Mouse (Mus musculus): ENCODE results near the gene Ntmt1. TPM values are rescaled to one million over a fixed set of nuclear protein-coding genes. Genes with fewer than 3 reads are reported as not detected.

The Ntmt1 gene
- polyA plus RNA-seq, 1 experiment = 36.9 TPM

DNA sequence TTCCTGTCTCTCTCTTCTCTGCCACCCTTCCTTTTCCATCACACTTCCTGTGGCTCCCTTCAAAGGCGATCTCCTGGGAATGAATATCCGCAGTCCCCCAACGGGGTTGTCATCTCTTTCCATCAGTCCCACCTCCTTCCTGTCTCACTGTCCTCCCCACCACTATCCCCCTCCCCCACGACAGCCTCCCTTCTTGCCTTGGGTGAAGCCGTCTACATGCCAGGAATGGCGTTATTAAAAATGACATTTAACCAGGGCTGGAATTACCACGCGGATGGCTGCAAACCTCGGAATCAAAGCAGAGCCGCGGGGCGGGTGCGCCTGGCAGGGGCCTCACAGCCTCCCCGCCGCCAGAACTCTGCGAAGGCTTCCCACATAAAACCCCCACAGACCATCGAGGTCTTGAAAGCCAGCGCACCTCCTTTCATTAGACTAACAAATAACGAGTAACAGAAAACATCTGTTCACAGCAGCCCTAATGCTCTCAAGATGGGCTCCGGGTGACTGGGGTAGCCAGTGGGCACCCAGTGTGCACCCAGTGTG, 45.2 kb downstream of the Ntmt1 start:
- Histone ChIP-seq H3K4me1 (peaks cover 11% of the 10 kb centered on the region), H3K36me3 (replicated peaks; ENCODE audit: low read length) (no peaks in the 10 kb centered on the region), H3K4me3 (replicated peaks) (no peak overlapping the region), H3K27me3 (replicated peaks) (peaks cover 88% of the 10 kb centered on the region), H3K9me3 (no peaks in the 10 kb centered on the region)
- TF ChIP-seq GATA1 (IDR thresholded peaks at IDR 0.05; ENCODE audit: borderline replicate concordance, low read length) (no peak), FLI1 (IDR thresholded peaks at IDR 0.05; ENCODE audit: low read length) (no peak)

DNA sequence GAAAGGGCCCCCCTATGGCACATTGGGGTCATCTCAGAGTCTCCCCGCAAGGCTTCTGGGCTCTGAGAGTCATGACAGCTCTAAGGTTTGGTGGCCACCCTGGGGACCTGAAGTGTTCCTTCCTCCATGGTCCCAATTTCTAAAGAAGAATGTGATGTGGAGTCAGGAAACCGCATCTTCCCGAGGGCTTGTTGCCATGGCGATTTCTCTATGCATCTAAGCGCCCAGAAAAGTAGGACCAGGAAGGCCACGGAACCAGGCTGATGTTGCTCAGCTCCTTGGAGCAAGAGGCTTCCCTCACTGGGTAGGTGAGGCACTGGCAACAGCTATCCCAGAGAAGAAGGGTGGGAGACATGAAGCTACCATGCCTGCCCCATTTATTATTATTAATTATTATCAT, 49.5 kb downstream of the Ntmt1 start:
- Histone ChIP-seq H3K36me3 (replicated peaks; ENCODE audit: low read length) (no peaks in the 10 kb centered on the region), H3K9me3 (no peaks in the 10 kb centered on the region), H3K27me3 (replicated peaks) (peaks cover 83% of the 10 kb centered on the region), H3K4me1 (peaks cover 11% of the 10 kb centered on the region), H3K4me3 (replicated peaks) (no peak overlapping the region)
- no peak for TF ChIP-seq GATA1 (IDR thresholded peaks at IDR 0.05; ENCODE audit: borderline replicate concordance, low read length)
- TF ChIP-seq FLI1 (IDR thresholded peaks at IDR 0.05; ENCODE audit: low read length) = no peak

GRCm38 (mm10) chr2:30859782-30860181, 52.2 kb downstream of the Ntmt1 start:
- Histone ChIP-seq H3K27me3 (replicated peaks) (peaks cover 84% of the 10 kb centered on the region), H3K9me3 (no peaks in the 10 kb centered on the region)
- no peak for TF ChIP-seq FLI1 (IDR thresholded peaks at IDR 0.05; ENCODE audit: low read length)
- TF ChIP-seq GATA1 (IDR thresholded peaks at IDR 0.05; ENCODE audit: borderline replicate concordance, low read length) = no peak

GRCm38 (mm10) chr2:30862081-30862480, 54.5 kb downstream of the Ntmt1 start:
- Histone ChIP-seq H3K4me3 (replicated peaks) (no peak overlapping the region), H3K4me1 (peaks cover 6% of the 10 kb centered on the region), H3K27me3 (replicated peaks) (peaks cover 87% of the 10 kb centered on the region), H3K9me3 (no peaks in the 10 kb centered on the region), H3K36me3 (replicated peaks; ENCODE audit: low read length) (no peaks in the 10 kb centered on the region)
- no peak for TF ChIP-seq GATA1 (IDR thresholded peaks at IDR 0.05; ENCODE audit: borderline replicate concordance, low read length)
- no peak for TF ChIP-seq FLI1 (IDR thresholded peaks at IDR 0.05; ENCODE audit: low read length)

More at GRCm38 (mm10) chr2:30859782-30860181, 52.2 kb downstream of the Ntmt1 start:
- Histone ChIP-seq H3K36me3 (replicated peaks; ENCODE audit: low read length) (no peaks in the 10 kb centered on the region), H3K4me3 (replicated peaks) (no peak overlapping the region), H3K4me1 (peaks cover 2% of the 10 kb centered on the region)

GRCm38 (mm10) chr2:30863574-30863973, 55.9 kb downstream of the Ntmt1 start:
- peaks cover 82% of the 10 kb centered on the region for H3K27me3 ChIP-seq (replicated peaks)
- TF ChIP-seq GATA1 (IDR thresholded peaks at IDR 0.05; ENCODE audit: borderline replicate concordance, low read length) (no peak), FLI1 (IDR thresholded peaks at IDR 0.05; ENCODE audit: low read length) (no peak)

GRCm38 (mm10) chr2:30864968-30865381, 57.3 kb downstream of the Ntmt1 start:
- Histone ChIP-seq H3K27me3 (replicated peaks) (peaks cover 80% of the 10 kb centered on the region), H3K9me3 (no peaks in the 10 kb centered on the region), H3K4me1 (peaks cover 6% of the 10 kb centered on the region), H3K36me3 (replicated peaks; ENCODE audit: low read length) (no peaks in the 10 kb centered on the region), H3K4me3 (replicated peaks) (peak overlapping the region; percentile 18)
- TF ChIP-seq GATA1 (IDR thresholded peaks at IDR 0.05; ENCODE audit: borderline replicate concordance, low read length) (no peak), FLI1 (IDR thresholded peaks at IDR 0.05; ENCODE audit: low read length) (no peak)

More at GRCm38 (mm10) chr2:30863574-30863973, 55.9 kb downstream of the Ntmt1 start:
- Histone ChIP-seq H3K36me3 (replicated peaks; ENCODE audit: low read length) (no peaks in the 10 kb centered on the region), H3K4me1 (peaks cover 6% of the 10 kb centered on the region), H3K9me3 (no peaks in the 10 kb centered on the region), H3K4me3 (replicated peaks) (no peak overlapping the region)

DNA sequence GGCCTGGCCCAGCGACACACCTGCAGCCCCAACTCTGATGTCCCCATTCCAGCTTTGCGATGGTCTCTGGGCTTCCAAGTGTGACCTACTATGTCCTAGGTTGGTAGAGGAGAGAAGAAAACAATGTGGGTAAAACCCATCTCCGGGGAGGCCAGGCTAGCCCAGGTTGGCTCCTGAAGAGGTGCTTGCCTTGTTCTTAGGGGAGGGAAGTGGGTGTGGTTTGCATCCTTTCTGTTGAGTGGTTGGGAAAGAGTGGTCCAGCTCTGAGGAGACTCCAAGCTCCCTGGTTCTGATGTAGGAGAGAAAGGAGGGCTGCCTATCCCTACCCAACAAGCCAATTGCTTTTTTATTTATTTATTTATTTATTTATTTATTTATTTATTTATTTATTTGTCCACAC, 57.8 kb downstream of the Ntmt1 start:
- Histone ChIP-seq H3K9me3 (no peaks in the 10 kb centered on the region), H3K27me3 (replicated peaks) (peaks cover 84% of the 10 kb centered on the region), H3K36me3 (replicated peaks; ENCODE audit: low read length) (no peaks in the 10 kb centered on the region), H3K4me1 (peaks cover 6% of the 10 kb centered on the region), H3K4me3 (replicated peaks) (no peak overlapping the region)
- TF ChIP-seq FLI1 (IDR thresholded peaks at IDR 0.05; ENCODE audit: low read length) (no peak), GATA1 (IDR thresholded peaks at IDR 0.05; ENCODE audit: borderline replicate concordance, low read length) (no peak)

GRCm38 (mm10) chr2:30870863-30871262, 63.2 kb downstream of the Ntmt1 start:
- peaks cover 75% of the 10 kb centered on the region for H3K27me3 ChIP-seq (replicated peaks)

More at GRCm38 (mm10) chr2:30870863-30871262, 63.2 kb downstream of the Ntmt1 start:
- Histone ChIP-seq H3K36me3 (replicated peaks; ENCODE audit: low read length) (no peaks in the 10 kb centered on the region), H3K9me3 (no peaks in the 10 kb centered on the region), H3K4me3 (replicated peaks) (no peak overlapping the region), H3K4me1 (no peaks in the 10 kb centered on the region)
- TF ChIP-seq GATA1 (IDR thresholded peaks at IDR 0.05; ENCODE audit: borderline replicate concordance, low read length) (no peak), FLI1 (IDR thresholded peaks at IDR 0.05; ENCODE audit: low read length) (no peak)

Other genes with a start within 250 kb of the Ntmt1 start
- not detected in 2 replicates for gene Cstad, start 212.8 kb upstream of the Ntmt1 start, polyA plus RNA-seq (2012; ENCODE audit: insufficient read depth, low replicate concordance)
- not detected in 2 replicates for gene 1700001O22Rik, start 4.2 kb upstream of the Ntmt1 start, polyA plus RNA-seq (2012; ENCODE audit: insufficient read depth, low replicate concordance)
- gene Asb6, start 22.5 kb downstream of the Ntmt1 start, polyA plus RNA-seq (2012; ENCODE audit: insufficient read depth, low replicate concordance) = 14.8 and 21.5 TPM in 2 replicates
- gene Prrx2, start 27.1 kb downstream of the Ntmt1 start, polyA plus RNA-seq (2012; ENCODE audit: insufficient read depth, low replicate concordance) = not detected in 2 replicates
- gene Ptges, start 122.0 kb downstream of the Ntmt1 start, polyA plus RNA-seq (2012; ENCODE audit: insufficient read depth, low replicate concordance) = 0.31 TPM in 1 of 2 replicates, not detected in the other
- 2.7 and 9.3 TPM in 2 replicates for gene Tor1b, start 145.1 kb downstream of the Ntmt1 start, polyA plus RNA-seq (2012; ENCODE audit: insufficient read depth, low replicate concordance)
- 75.1 and 117 TPM in 2 replicates for gene Tor1a, start 160.1 kb downstream of the Ntmt1 start, polyA plus RNA-seq (2012; ENCODE audit: insufficient read depth, low replicate concordance)
- 17.7 TPM in 1 of 2 replicates, not detected in the other for gene BC005624, start 174.4 kb downstream of the Ntmt1 start, polyA plus RNA-seq (2012; ENCODE audit: insufficient read depth, low replicate concordance)
- 8.0 and 25.0 TPM in 2 replicates for gene Usp20, start 174.5 kb downstream of the Ntmt1 start, polyA plus RNA-seq (2012; ENCODE audit: insufficient read depth, low replicate concordance)